Mouse (Mus musculus): Measurements from ENCODE around the gene Ankra2.

GRCm38 (mm10) chr13:98226225-98226624 is 36.6 kb upstream of the Ankra2 start:
- TF ChIP-seq GATA1 (IDR thresholded peaks at IDR 0.05; ENCODE audit: borderline replicate concordance, low read length): no peak
- TF ChIP-seq FLI1 (IDR thresholded peaks at IDR 0.05; ENCODE audit: low read length): no peak

All from megakaryocyte, embryonic 14.5 days (primary cell).